Mouse (Mus musculus): ENCODE measurements at regions not wholly inside any gene's neighbourhood (a gene's known extent, or its start where the extent isn't known, plus 50 kb on each side); places are given as distances from the start of the nearest gene placed in this dataset.

DNA sequence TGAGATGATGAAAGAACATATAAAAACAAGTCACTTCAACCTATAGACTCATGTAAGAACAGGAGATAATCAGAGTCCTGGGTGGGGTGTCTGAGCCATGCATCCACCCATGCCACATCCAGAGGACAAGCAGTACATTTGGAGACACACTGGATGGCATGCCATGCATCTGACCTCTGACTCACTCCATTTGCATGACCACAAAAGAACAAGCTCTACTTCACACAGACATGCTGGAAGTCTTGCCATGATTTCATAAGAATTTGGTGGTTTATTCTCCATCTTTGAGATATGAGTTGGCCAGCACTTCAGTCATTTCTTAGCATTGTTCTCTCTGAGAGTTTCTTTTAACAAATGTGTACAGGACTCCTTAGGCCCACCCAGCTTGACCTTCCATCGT lies 329.5 kb downstream of the Nr2f2 start:
- TF ChIP-seq POLR2A (IDR thresholded peaks at IDR 0.05; ENCODE audit: control insufficient read depth, low read depth, low read length) (no peak), CTCF (IDR thresholded peaks at IDR 0.05; ENCODE audit: control insufficient read depth, insufficient read depth, insufficient replicate concordance, low read depth, low read length) (no peak)
